Mouse (Mus musculus) megakaryocyte, embryonic 14.5 days (primary cell): ENCODE data around the gene Slc9a2.

Experiments
- FLI1 ChIP-seq: IDR thresholded peaks from 2 replicates; pipeline ENCODE4 v1.6.1; 2012; ENCODE audit warnings: low read length, inconsistent platforms, mixed read lengths
- GATA1 ChIP-seq: IDR thresholded peaks from 3 replicates; pipeline ENCODE4 v1.6.1; 2012; ENCODE audit warnings: mixed read lengths, low read length, inconsistent platforms, borderline replicate concordance

- TF ChIP-seq GATA1 (no peak), FLI1 (no peak)
Observed at GRCm38 (mm10) chr1:40671490-40671889, 8.9 kb upstream of the Slc9a2 start.
